Mouse (Mus musculus): ENCODE measurements around the gene Snrnp27. TPM values are rescaled to one million over a fixed set of nuclear protein-coding genes. Genes with fewer than 3 reads are reported as not detected.

Snrnp27 gene
- polyA plus RNA-seq, 2 experiments = 27.2 to 58.2 TPM

- TF ChIP-seq EP300 (IDR thresholded peaks at IDR 0.05; ENCODE audit: low read depth) = no peak
- TF ChIP-seq CTCF (IDR thresholded peaks at IDR 0.05; ENCODE audit: low read depth) = no peak
- no peak for ATAC-seq (ENCODE audit: insufficient read depth)
- H3K36me3 ChIP-seq (replicated peaks; ENCODE audit: control insufficient read depth, insufficient read depth, low read depth) = peaks cover 67% of the 10 kb centered on the region
- no peaks in the 10 kb centered on the region for H3K9me3 ChIP-seq (ENCODE audit: control insufficient read depth, low read length)
- H3K4me2 ChIP-seq (ENCODE audit: low read depth) = peak overlapping the region; percentile 65
- peak overlapping the region; percentile 74 for H3K27ac ChIP-seq
- WGBS (ENCODE audit: insufficient replicate concordance) = 48% methylated on average over 17 of the region's 17 CpGs
- peaks cover 36 to 43% of the 10 kb centered on the region in 2 experiments for H3K4me1 ChIP-seq (replicated peaks; ENCODE audit: control insufficient read depth in 2 of 2, insufficient read depth in 2 of 2, low read length in 1 of 2)
- H3K27me3 ChIP-seq (ENCODE audit: control insufficient read depth, insufficient read depth, low read length) = no peaks in the 10 kb centered on the region
- peak overlapping the region; percentile 15 to 98; a peak in 2 of 4 replicates for H3K4me3 ChIP-seq (ENCODE audit: insufficient read depth in 1 of 2, low read depth in 2 of 2, low read length in 2 of 2)
- peak overlapping the region; percentile 96 for H3K9ac ChIP-seq (replicated peaks)
- DNase-seq (ENCODE audit: low read depth in 3 of 3, low spot score in 3 of 3) = no peak
These were observed 18.6 kb downstream of the Snrnp27 start for GRCm38 (mm10) chr6:86665560-86666307.

- ATAC-seq (ENCODE audit: insufficient read depth) = no peak
- Histone ChIP-seq H3K27ac (no peak overlapping the region), H3K36me3 (replicated peaks; ENCODE audit: control insufficient read depth, insufficient read depth, low read depth) (peaks cover 70% of the 10 kb centered on the region), H3K4me3 (ENCODE audit: insufficient read depth in 1 of 2, low read depth in 2 of 2, low read length in 2 of 2) (no peak overlapping the region), H3K4me2 (ENCODE audit: low read depth) (peak overlapping the region; percentile 65), H3K27me3 (ENCODE audit: control insufficient read depth, insufficient read depth, low read length) (no peaks in the 10 kb centered on the region), H3K4me1 (replicated peaks; ENCODE audit: control insufficient read depth in 2 of 2, insufficient read depth in 2 of 2, low read length in 1 of 2) (peaks cover 41 to 47% of the 10 kb centered on the region in 2 experiments), H3K9me3 (ENCODE audit: control insufficient read depth, low read length) (no peaks in the 10 kb centered on the region), H3K9ac (replicated peaks) (no peak overlapping the region)
- TF ChIP-seq CTCF (IDR thresholded peaks at IDR 0.05; ENCODE audit: low read depth) (no peak), EP300 (IDR thresholded peaks at IDR 0.05; ENCODE audit: low read depth) (no peak)
- WGBS (ENCODE audit: insufficient replicate concordance) = 69% methylated on average over 5 of the region's 5 CpGs
- DNase-seq (ENCODE audit: low read depth in 3 of 3, low spot score in 3 of 3) = no peak
These were observed 19.2 kb downstream of the Snrnp27 start for GRCm38 (mm10) chr6:86665076-86665475.

DNA sequence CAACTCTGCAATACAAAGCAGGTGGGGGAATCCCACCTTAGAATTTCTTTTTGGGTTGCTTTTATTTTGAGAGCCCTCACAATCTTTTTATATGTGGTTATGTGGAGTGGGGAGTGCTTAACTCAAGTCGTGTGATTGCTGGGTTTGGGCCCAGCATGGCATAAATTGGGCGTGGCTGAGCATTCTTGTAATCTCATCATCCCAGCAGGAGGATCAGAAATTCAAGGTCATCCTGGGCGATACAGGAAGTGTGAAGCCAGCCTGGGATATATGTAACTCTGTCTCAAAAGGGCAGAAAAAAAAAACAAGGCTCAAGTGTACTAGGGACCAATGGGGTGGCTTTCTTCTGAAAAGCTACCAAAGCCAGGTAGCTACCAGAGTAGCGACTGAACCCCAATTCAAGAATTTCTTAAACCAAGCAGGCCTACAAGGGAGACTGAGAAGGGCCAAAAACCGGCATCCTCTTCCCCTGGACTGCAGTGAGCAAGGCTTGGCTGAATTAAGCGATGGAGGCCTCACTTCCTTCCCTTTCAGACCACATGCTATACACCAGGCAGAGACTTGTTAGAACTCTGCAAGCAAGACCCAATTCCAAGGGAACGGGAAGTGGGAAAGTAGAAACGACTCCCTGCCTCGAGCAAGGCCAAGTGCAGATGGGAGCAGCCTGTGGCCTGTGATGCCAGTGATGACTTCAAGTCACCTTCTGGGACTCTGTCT is 24.0 kb downstream of the Snrnp27 start:
- peaks cover 27 to 33% of the 10 kb centered on the region in 2 experiments for H3K4me1 ChIP-seq (replicated peaks; ENCODE audit: control insufficient read depth in 2 of 2, insufficient read depth in 2 of 2, low read length in 1 of 2)
- H3K4me3 ChIP-seq (ENCODE audit: insufficient read depth in 1 of 2, low read depth in 2 of 2, low read length in 2 of 2) = peak overlapping the region in 1 of 2 experiments; percentile 28; a peak in 3 of 4 replicates
- peak; percentile 74 to 85 (median 83) for DNase-seq (ENCODE audit: low read depth in 3 of 3, low spot score in 3 of 3)
- 36% methylated on average over 9 of the region's 9 CpGs for WGBS (ENCODE audit: insufficient replicate concordance)
- H3K9me3 ChIP-seq (ENCODE audit: control insufficient read depth, low read length) = no peaks in the 10 kb centered on the region
- H3K9ac ChIP-seq (replicated peaks) = peak overlapping the region; percentile 61
- peak; percentile 91 for ATAC-seq (ENCODE audit: insufficient read depth)
- H3K27me3 ChIP-seq (ENCODE audit: control insufficient read depth, insufficient read depth, low read length) = no peaks in the 10 kb centered on the region
- TF ChIP-seq CTCF (IDR thresholded peaks at IDR 0.05; ENCODE audit: low read depth) = no peak
- TF ChIP-seq EP300 (IDR thresholded peaks at IDR 0.05; ENCODE audit: low read depth) = peak; percentile 83
- H3K36me3 ChIP-seq (replicated peaks; ENCODE audit: control insufficient read depth, insufficient read depth, low read depth) = peaks cover 88% of the 10 kb centered on the region
- peak overlapping the region; percentile 72 for H3K4me2 ChIP-seq (ENCODE audit: low read depth)
- peak overlapping the region; percentile 97 for H3K27ac ChIP-seq

- H3K36me3 ChIP-seq (replicated peaks; ENCODE audit: control insufficient read depth, insufficient read depth, low read depth) = peaks cover 84% of the 10 kb centered on the region
- no peaks in the 10 kb centered on the region for H3K9me3 ChIP-seq (ENCODE audit: control insufficient read depth, low read length)
- TF ChIP-seq CTCF (IDR thresholded peaks at IDR 0.05; ENCODE audit: low read depth) (no peak), EP300 (IDR thresholded peaks at IDR 0.05; ENCODE audit: low read depth) (no peak)
- no peak overlapping the region for H3K4me3 ChIP-seq (ENCODE audit: insufficient read depth in 1 of 2, low read depth in 2 of 2, low read length in 2 of 2)
- no peak overlapping the region for H3K4me2 ChIP-seq (ENCODE audit: low read depth)
- 75% methylated on average over 3 of the region's 3 CpGs for WGBS (ENCODE audit: insufficient replicate concordance)
- DNase-seq (ENCODE audit: low read depth in 3 of 3, low spot score in 3 of 3) (no peak), ATAC-seq (ENCODE audit: insufficient read depth) (no peak)
- no peak overlapping the region for H3K9ac ChIP-seq (replicated peaks)
- no peak overlapping the region; the same call in 1 of the 2 replicates for H3K27ac ChIP-seq
- peaks cover 26 to 27% of the 10 kb centered on the region in 2 experiments for H3K4me1 ChIP-seq (replicated peaks; ENCODE audit: control insufficient read depth in 2 of 2, insufficient read depth in 2 of 2, low read length in 1 of 2)
- no peaks in the 10 kb centered on the region for H3K27me3 ChIP-seq (ENCODE audit: control insufficient read depth, insufficient read depth, low read length)
These were observed 25.8 kb downstream of the Snrnp27 start for GRCm38 (mm10) chr6:86658501-86658900.
